26 mouse cellular contexts compared by ENCODE assay signal in genomic region chr14:79226056-79226455, GRCm38 (mm10). TPM values are rescaled to one million over a fixed set of nuclear protein-coding genes. Genes with fewer than 3 reads are reported as not detected.
A peak's percentile ranks its signal among the peaks of the same experiment; 100 is the strongest.
DNase-seq lines count a peak whose midpoint lies in the region; ATAC-seq and TF ChIP-seq lines count a peak whose summit lies in the region.
"Had no signal": no experiment of that assay in that cellular context is flagged by ENCODE, and none has a peak within 500 bp of the region (broad histone marks: within the 10 kb centered on the region; RNA-seq: fewer than 3 reads in every experiment).

No protein-coding gene starts in this region.

- H3K27me3 ChIP-seq in heart, embryonic 12.5 days (replicated peaks) = peaks cover 39% of the 10 kb centered on the region
- H3K27me3 ChIP-seq in thymus, adult 2 months (ENCODE audit: control insufficient read depth, insufficient read depth, low read length) = no peaks in the 10 kb centered on the region
- H3K27me3 ChIP-seq: forebrain, embryonic 12.5 days; midbrain, embryonic 15.5 days; neural tube, embryonic 15.5 days; stomach, embryonic 15.5 days had no signal

- H3K9me3 ChIP-seq in heart, embryonic 12.5 days (replicated peaks) = no peaks in the 10 kb centered on the region
- H3K9me3 ChIP-seq: forebrain, embryonic 12.5 days; midbrain, embryonic 15.5 days; neural tube, embryonic 15.5 days; stomach, embryonic 15.5 days had no signal

- H3K4me3 ChIP-seq in heart, embryonic 12.5 days = no peak overlapping the region
- no peak overlapping the region for H3K4me3 ChIP-seq in layer of hippocampus, adult 2 months
- H3K4me3 ChIP-seq in thymus, adult 2 months (ENCODE audit: control insufficient read depth, insufficient read depth, low read length) = no peak overlapping the region
- H3K4me3 ChIP-seq: forebrain, embryonic 12.5 days; midbrain, embryonic 15.5 days; neural tube, embryonic 15.5 days; stomach, embryonic 15.5 days had no signal

- H3K9ac ChIP-seq in heart, embryonic 12.5 days = no peak overlapping the region
- H3K9ac ChIP-seq: forebrain, embryonic 12.5 days; midbrain, embryonic 15.5 days; neural tube, embryonic 15.5 days; stomach, embryonic 15.5 days had no signal

- TF ChIP-seq POLR2A in thymus, adult 2 months (IDR thresholded peaks at IDR 0.05; ENCODE audit: control insufficient read depth, extremely low read depth, insufficient read depth, low read length, poor library complexity) = no peak

- H3K4me1 ChIP-seq in heart, embryonic 12.5 days (replicated peaks) = peaks cover 31% of the 10 kb centered on the region
- peaks cover 25% of the 10 kb centered on the region for H3K4me1 ChIP-seq in thymus, adult 2 months (replicated peaks; ENCODE audit: control insufficient read depth, insufficient read depth, low read length)
- H3K4me1 ChIP-seq: midbrain, embryonic 15.5 days; neural tube, embryonic 15.5 days; stomach, embryonic 15.5 days had no signal

- H3K4me2 ChIP-seq in heart, embryonic 12.5 days = peak overlapping the region; percentile 12; the same call in 1 of the 2 replicates
- H3K4me2 ChIP-seq: forebrain, embryonic 12.5 days; midbrain, embryonic 15.5 days; neural tube, embryonic 15.5 days; stomach, embryonic 15.5 days had no signal

- no peak for TF ChIP-seq CTCF in layer of hippocampus, adult 2 months (conservative IDR thresholded peaks at IDR 0.05)
- no peak for TF ChIP-seq CTCF in thymus, adult 2 months (IDR thresholded peaks at IDR 0.05; ENCODE audit: borderline replicate concordance, control insufficient read depth, extremely low read depth, insufficient read depth, low read length, poor library complexity)

- no peak for DNase-seq in heart, adult 18-20 months
- DNase-seq in layer of hippocampus, adult 2 months (ENCODE audit: low spot score in 2 of 2) = peak in 1 of 2 experiments; percentile 24
- DNase-seq in layer of hippocampus, postnatal 25 days (ENCODE audit: extremely low spot score in 1 of 2, low spot score in 1 of 2) = no peak
- DNase-seq in thymus, adult 2 months = no peak
- no peak for DNase-seq in thymus, adult 18-20 months
- DNase-seq: adrenal gland, adult 2 months; cerebellum, postnatal 36 days; gastrocnemius, postnatal 25 days; kidney, adult 2 months; kidney, postnatal 10 days; left cerebral cortex, postnatal 4 days; liver had no signal

- no peak for ATAC-seq in heart, embryonic 12.5 days (ENCODE audit: insufficient number of reproducible peaks, low FRiP score)
- no peak for ATAC-seq in megakaryocyte, adult 5-6 weeks (ENCODE audit: poor library complexity, severe bottlenecking)
- ATAC-seq: hindbrain, embryonic 16.5 days; midbrain, embryonic 15.5 days had no signal

- H3K36me3 ChIP-seq in heart, embryonic 12.5 days = no peaks in the 10 kb centered on the region
- H3K36me3 ChIP-seq in thymus, adult 2 months (ENCODE audit: control insufficient read depth, insufficient read depth, low read length) = no peaks in the 10 kb centered on the region
- H3K36me3 ChIP-seq: forebrain, embryonic 12.5 days; midbrain, embryonic 15.5 days; neural tube, embryonic 15.5 days; stomach, embryonic 15.5 days had no signal

- WGBS in heart, embryonic 12.5 days = 43% methylated on average over 9 of the region's 9 CpGs
- WGBS in thymus, adult 2 months = 68% methylated on average over 9 of the region's 9 CpGs

- no peak overlapping the region for H3K27ac ChIP-seq in heart, embryonic 12.5 days (ENCODE audit: poor library complexity, severe bottlenecking)
- H3K27ac ChIP-seq in layer of hippocampus, adult 2 months = peak overlapping the region; percentile 46; the same call in 1 of the 2 replicates
- peak overlapping the region; percentile 5; the same call in 1 of the 2 replicates for H3K27ac ChIP-seq in thymus, adult 2 months (ENCODE audit: control insufficient read depth, insufficient read depth, low read length)
- H3K27ac ChIP-seq: forebrain, embryonic 12.5 days; midbrain, embryonic 15.5 days; neural tube, embryonic 15.5 days; stomach, embryonic 15.5 days had no signal

RNA-seq across cellular contexts. Expression of gene Zfp957, which starts 21.1 kb away (rescaled TPM):
- polyA plus RNA-seq in heart, embryonic 12.5 days (2016; fragmentation: Nextera tagmentation; extraction: Ambion mirVana) = not detected in 2 replicates
- total RNA-seq in heart, adult 18-20 months (2021) = not detected
- not detected for total RNA-seq in layer of hippocampus, adult 2 months (2021)
- total RNA-seq in layer of hippocampus, postnatal 25 days (2021) = not detected
- not detected in 2 replicates for polyA plus RNA-seq in thymus, adult 2 months (2012; rRNA removed)
- not detected in 2 replicates for total RNA-seq in megakaryocyte, adult 5-6 weeks (2015)
- not detected in 2 replicates for total RNA-seq in megakaryocyte, adult 5-6 weeks (2017)
- total RNA-seq: adrenal gland, adult 2 months; gastrocnemius, postnatal 25 days; hematopoietic stem cell, adult 5-6 weeks; layer of hippocampus, adult 8-10 months; left cerebral cortex, adult 18-20 months; left cerebral cortex, postnatal 4 days; megakaryocyte-erythroid progenitor cell, adult 5-6 weeks had no signal
- polyA plus RNA-seq: adrenal gland, adult 2 months; C2C12; cerebellum, adult 2 months; forebrain, embryonic 12.5 days; hindbrain, embryonic 16.5 days; kidney, adult 2 months; liver, embryonic 16.5 days; neural tube, embryonic 15.5 days; stomach, embryonic 15.5 days had no signal
